Mouse (Mus musculus) adrenal gland, adult 2 months (tissue): ENCODE data around the gene Mrgbp. TPM values are rescaled to one million over a fixed set of nuclear protein-coding genes. Genes with fewer than 3 reads are reported as not detected.

Source experiments
- DNase-seq: peaks from one replicate; pipeline ENCODE4 v3.0.0; 2021
- polyA plus RNA-seq: library from polyadenylated mRNA; depleted of rRNA; stranded (reverse); fragments of >200 nt; gene quantifications from 2 replicates; pipeline ENCODE4 v1.2.3, GENCODE M21; 2012; rRNA removed
- total RNA-seq, 2 experiments: library from RNA; stranded (reverse); gene quantifications; 2 replicates each; pipeline ENCODE4 v1.2.3; 2021

Mrgbp gene
- total and polyA plus RNA-seq, 3 experiments, result 17.0 to 19.3 (median 17.8) TPM

GRCm38 (mm10) chr2:180589123-180589831, 8.2 kb downstream of the Mrgbp start, which contains the start of gene Ogfr:
Gene Ogfr, plus strand, starts transcription at chr2:180589245.
- DNase-seq, result peak; percentile 91

DNA sequence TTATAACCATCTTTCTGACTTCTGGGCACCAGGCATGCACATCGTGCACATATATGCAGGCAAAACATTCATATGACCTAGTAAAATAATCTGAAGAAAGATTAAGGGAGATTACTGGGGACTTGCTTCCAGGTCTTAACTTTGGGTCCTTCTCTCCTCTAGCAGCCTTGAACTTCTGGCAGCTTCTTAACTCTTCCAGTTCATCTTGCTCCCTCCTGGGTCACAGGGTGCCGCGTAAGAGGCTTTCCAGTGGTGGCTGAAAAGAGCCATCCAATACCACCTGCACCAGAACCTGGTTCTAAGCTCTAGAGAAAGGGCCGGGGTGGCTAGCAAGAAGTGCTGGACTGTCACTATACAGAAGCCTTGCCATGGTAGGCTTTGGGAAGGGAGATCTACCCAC, 16.4 kb downstream of the Mrgbp start, which contains the start of gene Col9a3:
Col9a3 (plus strand) TSS at position 301 of the 400 bp plus-strand sequence.
- DNase-seq, result no peak

DNA sequence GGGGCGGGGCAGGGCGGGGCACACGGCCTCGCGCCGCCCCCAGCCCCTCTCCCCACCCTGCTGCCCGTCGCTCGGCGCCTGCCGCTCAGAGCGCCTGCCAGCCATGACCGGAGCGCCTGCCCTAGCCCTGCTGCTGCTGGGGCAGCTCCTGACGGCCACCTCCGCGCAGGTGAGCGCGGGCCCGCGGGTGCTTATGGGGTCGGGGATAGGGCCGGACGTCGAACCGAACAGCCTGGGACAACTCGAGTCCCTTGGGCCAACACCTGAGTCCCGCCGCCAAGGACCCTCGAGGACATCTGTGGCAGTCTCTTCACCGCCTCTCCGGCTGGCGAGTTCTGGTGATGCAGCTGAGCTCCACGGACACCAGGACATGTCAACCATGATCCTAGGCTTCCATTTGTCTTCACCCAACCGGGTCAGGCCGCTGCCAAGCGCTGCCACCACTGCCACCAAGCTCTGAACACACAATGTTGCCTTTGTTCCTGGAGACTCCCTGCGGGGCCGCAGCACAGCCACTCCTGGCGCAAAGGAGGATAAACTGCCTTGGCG, 17.1 kb downstream of the Mrgbp start:
- no peak for DNase-seq

DNA sequence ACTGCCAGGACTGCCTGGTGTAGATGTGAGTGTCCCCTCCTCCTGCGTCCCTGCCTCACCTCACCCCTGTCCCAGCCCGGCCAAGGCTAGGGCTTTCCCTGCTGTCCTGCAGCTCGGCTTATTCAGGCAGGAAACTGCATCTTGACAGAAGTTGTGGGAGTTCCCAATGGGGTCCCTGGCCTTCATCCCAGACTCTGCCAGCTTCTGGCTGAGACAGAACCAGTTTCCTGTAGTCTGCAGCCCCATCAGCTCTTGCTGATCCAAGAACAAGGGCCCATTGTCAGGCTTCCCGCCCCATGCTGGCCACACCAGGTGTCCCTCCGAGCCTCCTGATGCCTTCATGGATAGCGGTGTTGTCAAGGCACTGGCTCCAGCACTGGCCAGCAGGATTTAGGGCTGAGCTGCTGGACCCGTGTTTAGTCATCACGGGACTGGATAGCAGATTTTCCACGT, 19.5 kb downstream of the Mrgbp start:
- DNase-seq, result no peak

DNA sequence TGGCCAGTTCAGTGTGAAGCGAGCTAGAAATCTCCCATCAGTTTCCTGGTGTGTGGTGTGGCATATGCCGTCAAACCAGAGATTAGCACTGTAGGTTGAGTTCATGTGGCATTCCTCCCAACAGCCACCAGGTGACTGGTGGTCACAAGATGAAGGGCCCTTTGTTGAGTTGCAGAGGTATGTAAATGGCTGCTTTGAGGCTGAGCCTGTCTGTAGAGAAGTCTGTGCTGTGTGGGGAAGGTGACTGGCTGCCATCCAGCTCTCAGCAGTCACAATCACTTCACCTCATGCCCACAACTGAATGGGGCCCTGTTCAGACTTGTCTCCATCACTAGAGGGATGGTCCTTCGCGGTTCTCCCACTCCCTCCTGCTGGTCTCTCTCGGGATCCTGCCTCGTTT, 23.7 kb downstream of the Mrgbp start:
- no peak for DNase-seq

DNA sequence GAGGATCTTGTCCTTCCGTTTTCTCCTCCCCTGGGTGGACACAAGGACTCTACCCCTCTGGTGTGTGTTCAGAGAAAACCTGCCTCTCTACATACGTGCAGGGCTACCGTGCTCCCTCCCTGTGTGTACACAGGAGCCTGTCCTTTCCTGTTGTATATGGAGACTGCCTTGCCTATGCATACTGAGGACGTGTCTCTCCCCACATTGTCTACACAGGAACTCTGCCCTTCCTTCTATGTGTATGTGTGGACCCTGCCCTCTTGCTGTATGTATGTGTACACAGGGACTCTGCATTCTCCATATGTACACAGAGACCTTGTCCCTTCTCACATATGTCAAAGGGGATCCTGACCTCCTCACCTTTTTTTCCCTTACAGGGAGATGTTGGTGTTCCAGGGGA, 29.2 kb downstream of the Mrgbp start:
- no peak for DNase-seq

DNA sequence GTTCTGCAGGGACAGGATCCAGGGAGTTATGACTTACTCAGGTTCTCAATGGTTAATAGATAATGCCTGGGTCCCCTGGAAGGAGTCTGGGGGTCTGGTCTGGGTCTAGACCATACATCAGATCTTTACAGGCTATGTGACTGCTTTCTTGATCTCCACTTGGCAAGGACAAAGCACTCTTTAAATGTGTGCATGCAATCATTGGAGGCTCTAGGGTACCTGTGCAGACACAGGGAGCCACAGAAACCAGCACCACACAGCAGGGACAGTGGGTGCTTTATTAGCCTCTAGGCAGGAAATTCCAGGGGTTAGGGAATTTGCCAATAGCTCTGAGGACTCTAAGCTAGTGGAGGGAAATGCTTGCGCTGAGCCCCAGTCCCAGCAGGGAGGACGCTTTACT, 30.8 kb downstream of the Mrgbp start:
- DNase-seq, result no peak

Other genes starting within 250 kb of the Mrgbp start
- under 1 TPM; 0.09 to 0.28 TPM for gene Gata5, start 246.6 kb upstream of the Mrgbp start, total RNA-seq
- 0.25 and 0.31 TPM in 2 replicates for gene Gata5, start 246.6 kb upstream of the Mrgbp start, polyA plus RNA-seq
- gene Slco4a1, start 125.1 kb upstream of the Mrgbp start, total RNA-seq, result 1 to 10 TPM; 2.7 to 3.0 TPM
- gene Slco4a1, start 125.1 kb upstream of the Mrgbp start, polyA plus RNA-seq, result 0.74 and 0.83 TPM in 2 replicates
- gene Ntsr1, start 81.3 kb upstream of the Mrgbp start, total RNA-seq, result not detected
- not detected in 2 replicates for gene Ntsr1, start 81.3 kb upstream of the Mrgbp start, polyA plus RNA-seq
- gene Ogfr, start 7.9 kb downstream of the Mrgbp start, total RNA-seq, result 10 to 100 TPM; 36.0 to 41.5 TPM
- 23.6 and 24.5 TPM in 2 replicates for gene Ogfr, start 7.9 kb downstream of the Mrgbp start, polyA plus RNA-seq
- under 1 TPM; 0.12 to 0.28 TPM for gene Col9a3, start 16.5 kb downstream of the Mrgbp start, total RNA-seq
- 0.33 and 0.39 TPM in 2 replicates for gene Col9a3, start 16.5 kb downstream of the Mrgbp start, polyA plus RNA-seq
- gene Tcfl5, start 61.4 kb downstream of the Mrgbp start, total RNA-seq, result not detected
- 0.20 TPM in 1 of 2 replicates, not detected in the other for gene Tcfl5, start 61.4 kb downstream of the Mrgbp start, polyA plus RNA-seq
- 10 to 100 TPM; 36.6 to 38.6 TPM for gene Dido1, start 128.7 kb downstream of the Mrgbp start, total RNA-seq
- 7.3 and 8.7 TPM in 2 replicates for gene Dido1, start 128.7 kb downstream of the Mrgbp start, polyA plus RNA-seq
- 10 to 100 TPM; 58.3 to 61.8 TPM for gene Gid8, start 128.8 kb downstream of the Mrgbp start, total RNA-seq
- gene Gid8, start 128.8 kb downstream of the Mrgbp start, polyA plus RNA-seq, result 11.3 and 12.2 TPM in 2 replicates
- gene Slc17a9, start 144.0 kb downstream of the Mrgbp start, total RNA-seq, result under 1 TPM; 0.52 TPM
- 2.7 and 3.8 TPM in 2 replicates for gene Slc17a9, start 144.0 kb downstream of the Mrgbp start, polyA plus RNA-seq
- gene Bhlhe23, start 195.6 kb downstream of the Mrgbp start, total RNA-seq, result not detected
- not detected in 2 replicates for gene Bhlhe23, start 195.6 kb downstream of the Mrgbp start, polyA plus RNA-seq